Mouse (Mus musculus): ENCODE data around the gene Flrt1.

- TF ChIP-seq POLR2A (IDR thresholded peaks at IDR 0.05; ENCODE audit: control insufficient read depth, extremely low read depth, insufficient read depth, low read length, poor library complexity) (no peak), CTCF (IDR thresholded peaks at IDR 0.05; ENCODE audit: borderline replicate concordance, control insufficient read depth, extremely low read depth, insufficient read depth, low read length, poor library complexity) (peak; percentile 83)
These were observed 37.4 kb downstream of the Flrt1 start for GRCm38 (mm10) chr19:7068136-7068535.
